Mouse (Mus musculus) hindlimb bud, embryonic 11.5 days (tissue): ENCODE measurements at regions not wholly inside any gene's neighbourhood (a gene's known extent, or its start where the extent isn't known, plus 50 kb on each side); places are given as distances from the start of the nearest gene placed in this dataset.
A peak's percentile ranks its signal among the peaks of the same experiment; 100 is the strongest.

Source experiments
- DNase-seq: peaks from one replicate; pipeline ENCODE4 v3.0.0-alpha.2; 2012; ENCODE audit warnings: low read depth, low spot score; ENCODE audit errors: extremely low spot score

GRCm38 (mm10) chr1:151045334-151045733 is 52.1 kb upstream of the Hmcn1 start:
- DNase-seq, result no peak

- DNase-seq, result no peak
Measured at GRCm38 (mm10) chr1:151046626-151047025, 53.4 kb upstream of the Hmcn1 start.

- no peak for DNase-seq
Measured at GRCm38 (mm10) chr1:151049726-151050506, 56.7 kb upstream of the Hmcn1 start.

GRCm38 (mm10) chr1:151050507-151050816 is 57.2 kb upstream of the Hmcn1 start:
- no peak for DNase-seq

GRCm38 (mm10) chr1:151053268-151053667 is 60.0 kb upstream of the Hmcn1 start:
- DNase-seq, result no peak

GRCm38 (mm10) chr1:151055396-151055795 is 62.2 kb upstream of the Hmcn1 start:
- DNase-seq, result no peak

GRCm38 (mm10) chr1:151059546-151060136 is 66.4 kb upstream of the Hmcn1 start:
- DNase-seq, result no peak

- no peak for DNase-seq
Measured at GRCm38 (mm10) chr1:151065090-151065567, 71.9 kb upstream of the Hmcn1 start.

GRCm38 (mm10) chr1:151066379-151067128 is 73.3 kb upstream of the Hmcn1 start:
- DNase-seq, result no peak

- DNase-seq, result no peak
Measured at GRCm38 (mm10) chr1:151074508-151075314, 81.5 kb upstream of the Hmcn1 start.

- no peak for DNase-seq
Measured at GRCm38 (mm10) chr1:151075541-151075940, 82.3 kb upstream of the Hmcn1 start.

GRCm38 (mm10) chr1:151078909-151079522 is 85.8 kb upstream of the Hmcn1 start:
- peak; percentile 61 for DNase-seq

GRCm38 (mm10) chr1:151079614-151080360 is 86.6 kb upstream of the Hmcn1 start:
- DNase-seq, result no peak

GRCm38 (mm10) chr1:151080510-151080980 is 87.3 kb upstream of the Hmcn1 start:
- DNase-seq, result no peak

- DNase-seq, result no peak
Measured at GRCm38 (mm10) chr1:151082510-151083033, 89.3 kb upstream of the Hmcn1 start.

GRCm38 (mm10) chr1:151083806-151084205 is 90.6 kb upstream of the Hmcn1 start:
- no peak for DNase-seq

- no peak for DNase-seq
Measured at GRCm38 (mm10) chr1:151086111-151086859, 93.0 kb upstream of the Hmcn1 start.

- no peak for DNase-seq
Measured at GRCm38 (mm10) chr1:151087151-151087660, 94.0 kb upstream of the Hmcn1 start.
